Mouse (Mus musculus) heart, postnatal 0 days (tissue): ENCODE data around the gene Med25. TPM values are rescaled to one million over a fixed set of nuclear protein-coding genes. Genes with fewer than 3 reads are reported as not detected.

ENCODE experiments used
- ATAC-seq: fragments of 200-750 bp; cut with Nextera tagmentation; 2 replicates; pipeline ENCODE4 v1.8.0; 2017; ENCODE audit warnings: low read depth, moderate number of reproducible peaks, moderate library complexity; ENCODE audit not compliant: insufficient read depth
- DNase-seq: peaks from one replicate; pipeline ENCODE4 v3.0.0-alpha.2; 2016; ENCODE audit warnings: low spot score
- H3K27ac ChIP-seq: fragments of 300-500 bp; sonication (generic); 2 replicates; pipeline ENCODE4 v1.5.1; 2014; ENCODE audit warnings: low read depth, mild to moderate bottlenecking
- H3K27me3 ChIP-seq: fragments of 300-500 bp; sonication (generic); 2 replicates; pipeline ENCODE4 v1.6.1; 2014; ENCODE audit warnings: low read length, mixed read lengths; ENCODE audit not compliant: control insufficient read depth, insufficient read depth
- H3K36me3 ChIP-seq: fragments of 300-500 bp; sonication (generic); replicated peaks from 2 replicates; pipeline ENCODE4 v1.6.1; 2014; ENCODE audit warnings: low read length, mixed read lengths; ENCODE audit not compliant: control insufficient read depth, insufficient read depth
- H3K4me1 ChIP-seq: fragments of 300-500 bp; sonication (generic); 2 replicates; pipeline ENCODE4 v1.6.1; 2014; ENCODE audit warnings: antibody characterized with exemption; ENCODE audit not compliant: control insufficient read depth, insufficient read depth
- H3K4me2 ChIP-seq: fragments of 300-500 bp; sonication (generic); 2 replicates; pipeline ENCODE4 v1.6.1; 2014; ENCODE audit warnings: low read depth, mild to moderate bottlenecking, low read length, moderate library complexity
- H3K4me3 ChIP-seq: fragments of 300-500 bp; sonication (generic); 2 replicates; pipeline ENCODE4 v1.5.1; 2014; ENCODE audit warnings: low read depth, low read length
- H3K9ac ChIP-seq: fragments of 300-500 bp; sonication (generic); replicated peaks from 2 replicates; pipeline ENCODE4 v1.6.1; 2014; ENCODE audit warnings: low read depth, low read length, mixed read lengths
- H3K9me3 ChIP-seq: fragments of 300-500 bp; sonication (generic); replicated peaks from 2 replicates; pipeline ENCODE4 v1.6.1; 2016; ENCODE audit warnings: low read length; ENCODE audit not compliant: control insufficient read depth
- CTCF ChIP-seq: IDR thresholded peaks from 2 replicates; pipeline ENCODE4 v1.5.1; 2016; ENCODE audit warnings: antibody characterized with exemption, control low read depth, low read depth
- EP300 ChIP-seq: IDR thresholded peaks from 2 replicates; pipeline ENCODE4 v1.6.1; 2016; ENCODE audit warnings: antibody characterized with exemption, low read depth
- WGBS: fragments of 180-500 bp; shearing (Covaris S2); extraction: QIAGEN DNeasy Blood & Tissue Kit; methylation state at CpG from one replicate; pipeline ENCODE4 v1.1.7; 2014; 5-methylcytosine and 5-hydroxymethylcytosine counted together
- polyA plus RNA-seq: library from polyadenylated mRNA; unstranded; fragments of >200 nt; fragmentation: Nextera tagmentation; extraction: Ambion mirVana; gene quantifications from 2 replicates; pipeline ENCODE4 v1.2.1, GENCODE M21; 2015
- total RNA-seq: library from RNA; depleted of rRNA; stranded (reverse); fragments of >200 nt; gene quantifications from 2 replicates; pipeline ENCODE4 v1.2.3, GENCODE M21; 2014; ENCODE audit warnings: low replicate concordance

Gene Med25
- total and polyA plus RNA-seq, 2 experiments from 2014 or later: 73.3 to 112 TPM

DNA sequence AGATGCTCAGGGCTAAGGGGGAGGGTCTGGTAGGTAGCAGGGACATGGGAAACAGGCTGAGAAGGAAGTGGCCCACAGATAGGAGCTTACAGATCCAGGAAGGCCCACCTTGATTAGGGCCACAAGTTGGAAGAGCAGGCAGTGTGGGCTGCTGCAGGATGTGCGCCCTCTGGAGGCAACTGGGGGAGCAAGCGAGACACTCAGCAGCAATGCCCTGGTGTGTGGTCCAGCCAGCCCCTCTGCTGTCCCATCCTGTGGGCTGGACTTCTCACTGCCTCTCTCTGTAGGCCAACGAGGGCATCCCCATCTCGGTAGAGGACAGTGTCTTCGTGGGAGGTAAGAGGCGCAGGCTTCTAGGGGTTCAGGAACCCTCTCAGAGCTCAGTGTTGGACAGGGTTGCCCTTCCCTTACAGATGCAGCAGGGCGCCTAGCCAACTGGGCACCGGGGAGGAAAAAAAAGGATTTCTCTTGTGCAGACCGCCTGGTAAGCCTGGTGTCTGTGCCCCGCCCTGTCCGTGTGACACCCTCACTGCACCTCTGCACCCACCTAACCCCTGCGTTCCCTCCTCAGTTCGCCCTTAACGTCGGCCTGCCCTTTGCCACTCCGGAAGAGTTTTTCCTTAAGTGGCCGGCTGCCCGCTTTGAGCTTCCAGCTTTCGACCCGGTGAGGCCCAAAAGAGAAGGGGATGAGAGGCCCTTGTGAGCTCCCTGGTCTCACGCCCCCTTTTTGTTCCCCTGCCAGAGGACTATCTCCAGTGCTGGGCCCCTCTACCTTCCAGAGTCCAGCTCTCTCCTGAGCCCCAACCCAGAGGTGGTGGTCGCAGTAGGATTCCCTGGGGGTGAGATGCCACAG lies 31.7 kb downstream of the Med25 start:
- H3K4me2 ChIP-seq: no peak overlapping the region

GRCm38 (mm10) chr7:44859896-44860295 lies 32.6 kb downstream of the Med25 start:
- Histone ChIP-seq H3K27me3 (no peaks in the 10 kb centered on the region), H3K9me3 (no peaks in the 10 kb centered on the region), H3K36me3 (peaks cover 35% of the 10 kb centered on the region), H3K4me2 (no peak overlapping the region), H3K27ac (no peak overlapping the region), H3K4me3 (no peak overlapping the region), H3K4me1 (peaks cover 25% of the 10 kb centered on the region), H3K9ac (no peak overlapping the region)
- DNase-seq: no peak
- WGBS: 86% methylated on average over 11 of the region's 11 CpGs
- no peak for ATAC-seq
- TF ChIP-seq CTCF: no peak
- TF ChIP-seq EP300: no peak

More for the DNA sequence above, 31.7 kb downstream of the Med25 start:
- Histone ChIP-seq H3K9ac (no peak overlapping the region), H3K4me3 (no peak overlapping the region), H3K9me3 (no peaks in the 10 kb centered on the region), H3K27ac (0 out of 2 replicates have a peak overlapping the region, but pooled peaks have one; percentile 8), H3K27me3 (no peaks in the 10 kb centered on the region), H3K4me1 (peaks cover 28% of the 10 kb centered on the region), H3K36me3 (peaks cover 41% of the 10 kb centered on the region)
- peak; percentile 84 for TF ChIP-seq CTCF
- no peak for TF ChIP-seq EP300
- ATAC-seq (peak; percentile 43), DNase-seq (peak; percentile 51)
- WGBS: 62% methylated on average over 19 of the region's 22 CpGs

GRCm38 (mm10) chr7:44857905-44858304 lies 34.6 kb downstream of the Med25 start:
- no peak for TF ChIP-seq EP300
- no peak for TF ChIP-seq CTCF
- Histone ChIP-seq H3K9me3 (no peaks in the 10 kb centered on the region), H3K27me3 (no peaks in the 10 kb centered on the region), H3K4me3 (peak overlapping the region; percentile 84), H3K36me3 (peaks cover 18% of the 10 kb centered on the region), H3K9ac (peak overlapping the region; percentile 74), H3K27ac (peak overlapping the region; percentile 84), H3K4me1 (peaks cover 24% of the 10 kb centered on the region), H3K4me2 (peak overlapping the region; percentile 95)
- DNase-seq (no peak), ATAC-seq (no peak)
- WGBS: 29% methylated on average over 8 of the region's 8 CpGs

DNA sequence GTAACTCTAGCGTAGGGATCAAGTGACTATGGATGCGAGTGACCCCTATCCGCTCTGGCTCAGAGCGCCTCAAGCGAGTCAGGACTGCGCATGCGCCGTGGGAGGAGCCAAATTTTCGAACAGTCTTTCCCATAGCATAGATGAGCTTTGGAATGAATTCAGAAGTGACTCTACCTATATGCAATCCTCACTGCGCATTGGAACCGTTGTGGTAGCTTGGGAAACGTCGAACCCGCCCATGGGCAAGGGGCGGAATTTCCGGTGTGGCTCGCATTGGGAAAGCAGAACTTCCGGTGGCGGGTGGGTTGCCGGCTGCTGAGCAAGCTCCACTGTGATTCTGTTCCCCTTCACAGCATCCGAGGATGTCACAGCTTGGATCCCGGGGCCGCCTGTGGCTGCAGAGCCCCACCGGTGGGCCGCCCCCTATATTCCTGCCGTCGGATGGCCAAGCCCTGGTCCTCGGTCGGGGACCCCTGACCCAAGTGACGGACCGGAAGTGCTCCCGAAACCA lies 35.4 kb downstream of the Med25 start, which contains the start of gene Pnkp:
TSS of gene Pnkp (plus strand) at position 98 of the 511 bp plus-strand sequence.
- peak; percentile 24 for ATAC-seq

DNA sequence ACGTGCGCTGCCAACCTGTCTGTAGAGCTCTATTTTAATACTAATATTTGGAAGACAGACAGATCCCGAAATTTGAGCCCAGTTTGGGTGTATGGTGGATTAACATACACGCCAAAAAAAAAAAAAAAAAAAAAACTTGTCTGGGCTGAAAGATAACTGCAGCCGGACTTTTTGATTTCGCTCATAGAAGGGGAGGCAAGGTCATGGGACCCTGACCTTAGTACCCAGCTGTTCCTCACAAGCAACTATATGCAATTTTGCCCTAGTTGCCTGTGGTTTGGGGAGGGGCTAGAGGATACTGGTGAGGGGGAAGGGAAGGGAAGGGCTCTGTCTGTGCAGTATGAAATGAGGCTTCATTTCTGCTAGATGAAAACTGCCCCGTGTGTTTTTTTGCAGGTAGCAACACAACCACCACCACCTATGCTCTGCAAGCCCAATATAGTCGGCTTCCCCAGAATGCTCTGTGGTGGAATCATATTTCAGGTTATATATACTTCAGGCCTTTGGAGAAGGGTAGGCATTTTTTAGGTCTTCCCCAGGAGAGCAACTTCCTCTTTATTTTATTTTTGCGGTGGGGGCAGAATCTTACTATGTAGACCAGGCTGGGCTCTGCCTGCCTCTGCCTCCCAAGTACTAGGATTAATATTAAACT lies 36.1 kb downstream of the Med25 start:
- DNase-seq (no peak), ATAC-seq (no peak)
- H3K4me3 ChIP-seq: peak overlapping the region; percentile 84
- H3K36me3 ChIP-seq: 0 out of 2 replicates have a peak, but pooled peaks cover 5% of the 10 kb centered on the region
- no peak for TF ChIP-seq CTCF
- TF ChIP-seq EP300: no peak
- peaks cover 24% of the 10 kb centered on the region for H3K4me1 ChIP-seq
- peak overlapping the region; percentile 84 for H3K27ac ChIP-seq
- peak overlapping the region; percentile 95 for H3K4me2 ChIP-seq
- H3K9me3 ChIP-seq: no peaks in the 10 kb centered on the region
- no peaks in the 10 kb centered on the region for H3K27me3 ChIP-seq
- peak overlapping the region; percentile 74; the same call in 1 of the 2 replicates for H3K9ac ChIP-seq
- WGBS: 60% methylated on average over 9 of the region's 9 CpGs

More for the DNA sequence above, 35.4 kb downstream of the Med25 start, which contains the start of gene Pnkp:
- Histone ChIP-seq H3K9ac (peak within 1 kb of the TSS; percentile 74), H3K9me3 (no peaks in the 10 kb centered on the region), H3K27ac (peak within 1 kb of the TSS; percentile 84), H3K4me2 (peak within 1 kb of the TSS; percentile 95), H3K4me1 (peaks cover 24% of the 10 kb centered on the region), H3K27me3 (no peaks in the 10 kb centered on the region), H3K36me3 (0 out of 2 replicates have a peak, but pooled peaks cover 12% of the 10 kb centered on the region), H3K4me3 (peak within 1 kb of the TSS; percentile 84)
- WGBS: under 1% methylated on average over 32 of the region's 32 CpGs
- peak; percentile 84 for DNase-seq
- TF ChIP-seq EP300: no peak
- TF ChIP-seq CTCF: no peak
